Mouse (Mus musculus) left cerebral cortex, postnatal 10 days (tissue): ENCODE measurements around the gene Ms4a6b. TPM values are rescaled to one million over a fixed set of nuclear protein-coding genes. Genes with fewer than 3 reads are reported as not detected.
A peak's percentile ranks its signal among the peaks of the same experiment; 100 is the strongest.
"Not testable (repeated sequence)": the region's sequence is repeated elsewhere in the genome, so short reads cannot be mapped to it uniquely, and the experiment has no call there.

Experiments
- DNase-seq, 2 experiments: peaks; one replicate each; pipeline ENCODE4 v3.0.0; 2021 to 2022; ENCODE audit warnings: low spot score in 2 of 2, mixed read lengths in 1 of 2; ENCODE audit errors: extremely low spot score in 1 of 2
- intact Hi-C: fragments of 180-260 bp; cut with DNase I; formaldehyde crosslinking; loops from one replicate; pipeline ENCODE4 v1.15.1; 2025
- total RNA-seq, 2 experiments: library from RNA; stranded (reverse); gene quantifications; 2 replicates each; pipeline ENCODE4 v1.2.3; 2021

Gene Ms4a6b
- 1 to 10 TPM; 2.0 to 3.9 TPM for total RNA-seq

DNA sequence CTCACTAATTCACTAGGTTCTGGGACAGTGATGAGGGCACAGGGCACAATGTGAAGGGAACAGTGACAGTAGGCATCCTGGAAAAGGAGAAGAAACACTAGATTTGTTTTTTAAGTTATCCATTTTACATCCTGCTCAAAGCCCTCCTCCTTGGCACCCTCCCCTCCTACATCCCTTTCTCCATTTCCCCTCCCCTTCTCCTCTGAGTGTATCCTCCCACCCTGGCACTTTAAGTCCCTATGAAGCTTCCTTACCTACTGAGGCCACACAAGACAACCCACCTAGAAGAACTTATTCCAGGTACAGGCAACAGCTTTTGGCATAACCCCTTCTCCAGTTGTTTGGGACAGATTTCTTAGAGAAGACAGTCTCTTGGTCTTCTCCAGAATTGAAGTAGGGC, at the start of gene Ms4a6b:
Gene Ms4a6b (plus strand): TSS at position 267 of the 400 bp plus-strand sequence.
- DNase-seq = no peak

DNA sequence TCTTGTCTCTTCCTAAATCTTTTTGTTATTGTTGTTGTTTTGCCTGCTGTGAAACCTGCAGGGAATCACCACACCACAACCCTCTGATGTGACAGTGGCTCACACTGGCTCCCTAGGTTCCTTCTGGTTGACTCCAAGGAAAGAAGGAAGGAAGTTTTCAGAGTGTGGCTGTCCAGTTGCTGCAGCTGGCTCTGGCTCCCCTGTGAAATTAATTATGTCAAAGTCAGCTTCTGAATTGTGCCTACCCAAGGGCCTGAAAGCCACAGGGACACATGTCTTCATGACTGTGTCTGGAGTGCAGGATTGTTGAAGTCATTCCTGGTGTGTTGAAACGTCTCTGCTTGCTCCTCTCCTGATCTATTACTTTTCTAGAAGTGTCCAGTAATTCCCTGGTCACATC, 48.0 kb upstream of the Ms4a6b start:
- DNase-seq, intact Hi-C loops: not testable (repeated sequence)

More for the DNA sequence above, at the start of gene Ms4a6b:
- intact Hi-C loops = no loop called here

DNA sequence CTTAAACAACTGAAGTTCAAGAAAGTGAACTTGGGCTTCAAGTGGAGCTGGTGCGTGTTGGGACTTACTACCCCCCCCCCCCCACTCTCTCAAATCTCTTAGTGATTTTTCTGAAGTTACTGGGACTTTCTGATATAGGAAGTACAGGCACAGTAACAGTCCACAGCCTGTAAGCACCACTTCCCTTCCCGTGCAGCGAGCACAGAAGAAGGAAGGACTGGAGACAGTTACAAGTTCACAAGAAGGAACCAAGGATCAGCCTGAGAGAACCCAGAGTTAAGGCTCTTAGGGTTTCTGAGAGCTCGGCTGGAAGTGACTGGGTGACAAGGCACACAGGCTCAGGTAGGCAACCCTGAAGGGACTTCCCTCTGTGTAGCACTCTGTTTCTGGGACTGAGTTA, 47.1 kb upstream of the Ms4a6b start, which contains the start of gene Ms4a6c:
Gene Ms4a6c (plus strand): TSS at position 152 of the 400 bp plus-strand sequence.
- DNase-seq, intact Hi-C loops: not testable (repeated sequence)

DNA sequence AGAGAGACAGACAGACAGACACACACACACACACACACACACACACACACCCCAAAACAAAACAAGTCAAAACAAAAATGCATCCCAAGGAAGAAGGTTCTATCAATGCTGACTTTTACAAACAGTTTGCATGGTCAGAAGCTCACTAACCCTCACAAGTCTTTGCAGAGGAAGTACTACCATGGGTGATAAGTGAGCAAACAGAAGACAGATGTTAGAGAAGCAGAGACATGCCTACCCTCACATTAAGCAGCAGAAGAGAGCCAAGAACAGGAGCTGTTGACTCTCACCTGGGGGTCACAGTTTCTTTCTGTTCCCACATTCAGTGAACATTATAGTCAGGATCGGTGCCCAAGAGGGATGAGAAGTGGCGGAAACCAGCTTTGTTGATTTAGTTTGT, 36.6 kb upstream of the Ms4a6b start:
- intact Hi-C loops = no loop called here
- DNase-seq = no peak

DNA sequence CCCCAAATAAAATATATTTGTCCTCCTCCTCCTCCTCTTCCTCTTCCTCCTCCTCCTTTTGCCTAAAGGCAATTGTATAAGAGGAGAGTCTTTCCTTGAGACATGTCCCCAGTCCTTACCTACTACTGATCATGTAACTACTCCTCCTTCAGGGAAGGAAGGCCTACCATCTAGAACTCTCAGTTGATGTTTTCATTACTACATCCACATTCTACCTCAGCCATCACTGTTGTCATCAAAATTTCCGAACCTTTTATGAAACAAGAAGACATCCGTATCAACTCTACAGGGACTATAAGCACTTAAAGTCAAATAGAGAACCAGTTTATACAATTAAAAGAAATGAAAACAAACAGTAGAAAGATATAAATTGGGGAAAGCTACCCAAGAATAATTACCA, 33.6 kb upstream of the Ms4a6b start:
- intact Hi-C loops = no loop called here
- no peak for DNase-seq

DNA sequence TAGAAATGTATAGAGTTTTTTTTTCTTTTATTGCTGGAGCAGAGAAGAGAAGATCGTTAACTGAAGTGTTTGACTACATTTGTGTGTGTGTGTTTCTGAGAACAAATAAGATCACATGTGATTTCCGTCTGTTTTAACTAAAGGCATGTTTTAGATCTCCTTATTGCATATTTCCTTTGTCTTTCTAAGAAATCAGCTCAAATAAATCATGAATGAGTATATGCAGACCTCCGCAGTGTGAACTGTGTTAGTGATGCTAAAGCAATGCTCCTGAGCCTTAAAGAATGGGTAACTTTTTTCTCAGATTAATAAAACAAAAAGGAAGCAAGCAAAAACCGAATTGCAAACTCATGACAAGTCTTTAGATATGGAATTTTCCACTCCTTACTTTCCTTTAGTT, 32.4 kb upstream of the Ms4a6b start:
- intact Hi-C loops = no loop called here
- no peak for DNase-seq

DNA sequence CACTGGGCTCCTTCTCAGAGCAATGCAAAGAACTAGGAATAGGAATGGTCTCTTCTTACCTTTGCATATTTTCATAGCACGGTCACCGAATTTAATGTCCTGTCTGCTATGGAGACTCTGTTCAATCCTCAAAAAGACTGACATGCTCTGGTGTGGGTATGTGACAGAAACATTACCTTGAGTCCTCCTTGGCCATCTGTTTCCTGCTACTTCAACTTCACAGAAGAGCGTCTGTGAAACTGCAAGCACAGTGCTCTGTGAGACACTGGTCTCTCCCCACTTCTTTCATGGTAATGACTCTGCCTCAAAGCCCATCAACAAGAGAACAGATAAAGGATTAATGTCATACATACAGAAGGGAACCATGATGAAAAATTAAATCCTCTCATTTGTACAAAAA, 31.9 kb upstream of the Ms4a6b start:
- no peak for DNase-seq
- intact Hi-C loops = no loop called here

DNA sequence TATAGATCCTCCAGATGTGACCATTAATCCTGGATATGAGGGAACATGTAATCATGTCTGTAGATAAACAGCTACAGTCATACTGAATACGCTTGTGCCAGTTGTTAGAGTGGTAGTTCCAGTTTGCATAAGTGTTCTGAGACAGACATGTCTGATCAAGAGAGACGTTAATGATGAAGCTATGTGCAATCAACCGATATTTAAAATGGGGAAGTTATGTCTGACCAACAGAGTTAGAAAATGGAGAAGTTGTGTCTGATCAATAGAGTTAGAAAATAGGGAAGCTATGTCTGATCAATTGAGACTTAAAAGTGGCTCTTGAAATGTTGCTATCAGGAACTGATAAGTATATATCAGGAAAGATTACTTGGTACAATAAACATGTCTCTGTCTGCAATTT, 31.0 kb upstream of the Ms4a6b start:
- intact Hi-C loops = no loop called here
- DNase-seq = no peak

DNA sequence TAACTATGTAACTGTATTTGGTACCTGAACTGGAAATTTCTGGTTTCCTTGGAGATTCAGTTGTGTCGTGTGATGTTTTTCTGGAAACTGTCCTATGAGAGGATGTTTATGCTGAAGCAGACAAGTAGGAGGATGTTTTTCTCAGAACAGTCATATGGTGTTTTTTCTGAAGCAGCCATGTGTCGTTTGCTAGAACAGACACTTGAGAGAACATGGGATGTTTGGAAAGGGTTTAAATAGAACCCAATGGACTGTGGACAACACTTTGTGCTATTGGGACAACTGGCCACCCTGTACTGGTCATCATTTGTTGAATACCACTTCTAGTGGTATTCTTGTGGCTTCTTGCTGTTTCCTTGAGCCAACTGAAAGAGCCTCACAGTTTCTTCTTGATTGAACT, 30.6 kb upstream of the Ms4a6b start, which contains the start of gene Gm8369:
Gene Gm8369 (plus strand): TSS at position 193 of the 400 bp plus-strand sequence.
- intact Hi-C loops = no loop called here
- DNase-seq = peak in 1 of 2 experiments; percentile 34

DNA sequence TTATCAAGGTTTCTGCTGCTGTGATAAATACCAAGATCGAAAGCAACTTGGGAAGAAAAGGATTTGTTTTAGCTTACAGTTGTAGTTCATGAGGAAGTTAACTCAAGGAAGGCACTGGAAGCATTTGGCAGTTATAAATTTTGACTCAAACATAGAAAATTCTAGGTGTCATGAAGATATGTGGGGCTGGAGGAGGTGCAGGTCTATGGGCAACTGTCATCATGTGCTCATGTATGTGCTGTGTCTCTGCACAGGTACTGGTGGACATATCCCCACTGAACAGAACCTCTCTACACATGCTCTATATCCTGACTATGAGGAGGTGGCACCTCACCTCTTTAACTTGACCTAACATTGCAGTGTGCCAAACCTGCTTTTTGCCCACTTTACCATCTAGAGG, 29.7 kb upstream of the Ms4a6b start:
- intact Hi-C loops = no loop called here

DNA sequence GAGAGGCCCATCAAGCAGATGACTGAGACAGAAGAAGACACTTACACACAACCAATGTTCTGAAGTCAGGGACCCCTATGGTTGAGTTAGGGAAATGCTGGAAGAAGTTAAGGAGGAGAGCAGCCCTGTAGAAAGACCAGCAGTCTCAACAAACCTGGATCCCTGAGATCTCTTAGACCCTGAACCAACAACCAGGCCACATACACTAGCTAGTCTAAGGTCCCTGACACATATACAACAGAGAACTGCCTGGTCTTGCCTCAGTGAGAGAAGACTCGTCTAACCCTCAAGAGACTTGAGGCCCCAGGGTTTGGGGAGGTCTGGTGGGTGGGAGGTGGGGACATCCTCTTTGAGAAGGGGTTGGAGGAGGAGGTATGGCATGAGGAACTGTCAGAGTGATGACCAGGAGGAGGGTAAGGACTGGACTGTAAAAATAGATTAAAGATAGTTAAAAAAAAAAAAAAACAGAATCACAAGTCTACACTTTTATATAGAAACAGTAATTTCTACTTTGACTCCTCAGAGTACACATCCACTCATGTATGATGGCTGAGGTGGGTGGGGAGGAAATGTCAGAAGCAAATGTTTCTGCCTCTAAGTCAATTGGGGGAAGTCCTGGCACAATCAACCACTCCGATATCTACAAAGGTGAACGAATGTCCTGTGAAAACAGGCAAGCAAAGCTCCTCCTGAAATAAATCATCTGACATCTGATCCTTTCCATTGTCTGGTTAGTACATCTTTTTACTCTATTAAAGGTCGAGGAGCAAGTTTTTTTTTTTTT, 24.7 kb upstream of the Ms4a6b start:
- intact Hi-C loops = no loop called here

More for the DNA sequence above, 29.7 kb upstream of the Ms4a6b start:
- no peak for DNase-seq

DNA sequence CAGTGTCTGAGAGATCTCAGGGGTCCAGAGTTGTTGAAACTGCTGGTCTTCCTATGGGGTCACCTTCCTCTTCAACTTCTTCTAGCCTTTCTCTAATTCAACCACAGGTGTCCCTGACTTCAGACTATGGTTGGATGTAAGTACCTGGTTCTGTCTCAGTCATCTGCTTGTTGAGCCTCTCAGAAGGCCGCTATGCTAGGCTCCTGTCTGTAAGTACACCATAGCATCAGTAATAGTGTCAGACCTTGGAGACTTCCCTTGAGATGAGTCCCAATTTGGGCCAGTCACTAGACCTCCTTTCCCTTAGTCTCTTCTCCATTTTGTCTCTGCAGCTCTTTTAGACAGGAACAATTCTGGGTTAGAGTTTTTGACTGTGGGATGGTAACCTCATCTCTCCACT, 23.6 kb upstream of the Ms4a6b start:
- no peak for DNase-seq
- intact Hi-C loops = no loop called here

More for the DNA sequence above, 24.7 kb upstream of the Ms4a6b start:
- no peak for DNase-seq

DNA sequence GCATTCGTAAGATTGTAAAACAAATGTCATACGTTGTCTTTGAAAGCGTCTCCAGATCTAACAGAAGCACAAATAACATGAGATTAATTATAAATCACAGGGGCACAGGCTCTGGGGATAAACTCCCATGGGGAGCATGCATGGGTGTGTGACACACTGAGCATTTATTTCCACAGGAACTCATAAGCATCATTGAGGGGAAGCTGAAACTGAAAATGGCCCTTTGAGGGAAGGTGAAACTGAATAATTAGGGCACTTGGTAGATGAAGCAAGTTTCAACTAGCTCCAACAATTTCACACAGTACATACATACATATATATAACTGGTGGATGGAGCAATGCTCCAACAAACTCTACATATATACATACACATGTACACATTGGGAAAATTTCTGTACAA, 21.8 kb upstream of the Ms4a6b start:
- no peak for DNase-seq
- intact Hi-C loops = no loop called here

DNA sequence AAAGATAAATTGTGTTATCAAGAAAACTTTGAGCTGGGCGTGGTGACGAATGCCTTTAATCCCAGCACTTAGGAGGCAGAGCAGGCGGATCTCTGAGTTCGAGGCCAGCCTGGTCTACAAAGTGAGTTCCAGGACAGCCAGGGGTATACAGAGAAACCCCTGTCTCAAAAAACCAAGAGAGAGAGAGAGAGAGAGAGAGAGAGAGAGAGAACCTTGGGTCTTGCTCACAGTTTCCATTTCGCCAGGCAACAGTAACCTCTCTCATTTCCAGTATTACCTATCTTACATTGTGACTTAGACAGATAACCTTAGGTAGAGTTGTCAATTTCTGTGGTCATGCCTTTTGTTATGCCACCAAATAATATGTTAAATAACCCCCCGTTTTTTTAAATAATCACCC, 20.0 kb upstream of the Ms4a6b start:
- intact Hi-C loops = no loop called here
- no peak for DNase-seq

DNA sequence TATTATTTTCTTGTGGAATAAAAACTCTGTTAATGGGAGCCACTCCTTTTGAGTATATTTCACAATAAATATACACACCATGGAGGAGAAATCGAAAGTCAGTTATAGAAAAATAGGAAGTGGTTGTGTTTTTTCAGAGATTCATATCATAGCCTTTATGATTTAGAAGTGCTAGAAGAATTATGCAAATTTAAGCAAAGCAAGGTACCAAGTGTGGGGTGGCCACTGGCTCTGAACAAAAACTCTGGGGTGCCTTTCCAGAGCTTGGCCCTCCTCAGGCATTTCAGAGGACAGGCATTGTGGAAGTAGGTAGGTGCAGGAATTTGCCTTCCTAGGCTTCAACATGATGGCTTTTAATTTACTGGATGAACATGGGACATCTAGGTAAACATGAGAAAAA, 19.0 kb upstream of the Ms4a6b start:
- intact Hi-C loops, DNase-seq: not testable (repeated sequence)

DNA sequence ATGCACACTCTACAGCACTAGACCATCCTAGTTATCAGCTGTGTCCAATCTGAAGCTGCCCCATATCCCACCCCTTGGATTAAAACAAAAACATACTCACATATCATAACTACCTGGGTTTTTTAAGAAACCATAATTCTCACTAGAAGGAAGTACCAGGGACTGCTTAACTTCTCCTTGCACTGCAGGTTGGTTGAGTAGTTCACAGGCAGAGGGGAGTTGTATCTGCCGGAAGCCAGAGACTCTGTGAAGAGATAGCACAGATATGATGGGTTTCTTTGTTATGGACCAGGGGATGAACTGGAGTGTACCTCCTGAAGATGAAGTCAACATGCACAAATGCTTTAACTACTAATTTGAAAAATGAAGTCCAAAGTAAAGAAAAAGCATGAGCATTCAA, 15.5 kb upstream of the Ms4a6b start:
- DNase-seq = no peak
- intact Hi-C loops = no loop called here

DNA sequence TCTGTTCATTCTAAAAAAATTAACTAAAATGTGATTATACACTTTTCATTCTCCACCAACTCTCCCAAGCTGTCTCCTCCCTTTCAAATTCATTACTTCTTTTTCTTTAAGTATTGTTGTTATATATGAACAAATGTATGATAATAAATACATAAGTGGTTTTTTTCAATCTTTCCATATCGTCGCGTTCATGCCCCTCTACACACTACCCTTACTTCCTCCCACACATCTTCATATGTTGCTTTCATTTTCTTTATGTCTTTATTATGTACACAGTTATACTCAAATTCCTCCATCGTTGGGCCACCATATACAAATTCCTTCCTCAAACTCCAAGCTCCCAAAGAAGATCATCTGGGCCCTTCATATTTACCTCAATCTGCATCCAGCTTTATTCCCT, 15.0 kb upstream of the Ms4a6b start:
- intact Hi-C loops = no loop called here
- DNase-seq = no peak

DNA sequence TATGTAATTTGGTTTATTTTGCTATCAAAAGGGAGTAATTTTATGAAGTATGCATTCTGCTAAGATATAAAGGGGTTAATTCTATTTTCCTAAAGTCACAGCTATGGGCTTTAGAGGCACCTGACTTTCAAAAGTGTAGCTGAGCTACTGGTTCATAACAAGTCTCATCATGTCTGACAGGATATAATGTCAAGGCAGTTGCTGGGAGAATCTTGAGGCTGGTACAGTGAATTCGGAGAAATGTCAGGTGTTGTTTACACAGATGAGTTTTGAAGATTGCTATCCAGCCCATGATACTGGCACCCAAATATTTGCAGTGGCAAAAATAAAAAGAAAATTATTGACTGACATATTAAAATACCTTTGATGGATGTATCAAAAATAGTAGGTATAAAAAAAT, 11.5 kb upstream of the Ms4a6b start:
- no peak for DNase-seq
- intact Hi-C loops = no loop called here

DNA sequence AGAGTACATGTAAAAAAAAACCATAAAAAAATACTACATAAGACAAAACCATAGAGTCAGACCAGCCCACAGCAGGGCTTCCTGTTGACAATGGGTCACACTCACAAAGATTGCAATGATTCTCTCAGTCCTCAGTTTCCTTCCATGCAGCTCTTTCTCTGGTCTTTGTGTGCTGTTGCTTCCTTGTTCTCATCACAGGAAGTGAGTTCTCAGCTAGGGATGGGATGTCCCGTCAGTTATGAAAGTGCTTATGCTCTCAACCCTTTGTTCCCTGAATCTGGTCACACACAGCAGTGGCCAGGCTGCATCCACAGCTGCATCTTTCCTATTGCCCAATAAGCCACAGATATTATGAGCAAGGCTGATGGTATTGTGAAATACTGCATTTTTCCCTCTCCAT, 2.9 kb upstream of the Ms4a6b start:
- DNase-seq = no peak
- intact Hi-C loops = no loop called here

DNA sequence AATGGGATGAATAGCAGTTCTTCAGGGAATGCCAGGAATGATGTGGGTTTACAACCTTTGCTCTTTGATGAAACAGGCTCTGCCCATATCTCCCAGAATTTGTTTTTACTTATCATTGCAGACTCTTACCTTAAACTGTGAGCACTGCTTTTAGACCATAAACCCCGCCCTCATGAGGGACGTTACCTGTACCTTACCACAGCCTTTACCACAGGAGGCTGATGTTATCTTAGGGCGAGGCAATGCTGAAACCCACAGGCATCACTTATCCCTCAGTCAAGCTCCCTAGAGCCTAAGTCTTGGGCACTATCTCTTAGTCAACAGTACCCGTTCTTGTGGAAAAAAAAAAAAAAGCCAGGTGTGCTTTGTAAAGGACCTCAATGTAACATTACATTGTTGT, 533 bp downstream of the Ms4a6b start:
- intact Hi-C loops = no loop called here
- DNase-seq = no peak

DNA sequence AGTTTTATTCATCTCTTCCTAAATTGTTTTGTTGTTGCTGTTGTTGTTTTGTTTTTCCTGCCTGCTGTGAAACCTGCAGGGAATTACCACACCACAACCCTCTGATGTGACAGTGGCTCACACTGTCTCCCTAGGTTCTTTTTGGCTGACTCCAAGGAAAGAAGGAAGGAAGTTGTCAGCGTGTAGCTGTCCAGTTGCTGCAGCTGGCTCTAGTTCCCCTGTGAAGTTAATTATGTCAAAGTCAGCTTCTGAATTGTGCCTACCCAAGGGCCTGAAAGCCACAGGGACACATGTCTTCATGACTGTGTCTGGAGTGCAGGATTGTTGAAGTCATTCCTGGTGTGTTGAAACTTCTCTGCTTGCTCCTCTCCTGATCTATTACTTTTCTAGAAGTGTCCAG, 1.1 kb downstream of the Ms4a6b start:
- DNase-seq, intact Hi-C loops: not testable (repeated sequence)
